Mouse (Mus musculus) sigmoid colon, adult 10 weeks (tissue): Measurements from ENCODE around the gene Ticam1. TPM values are rescaled to one million over a fixed set of nuclear protein-coding genes. Genes with fewer than 3 reads are reported as not detected.

Experiments
- polyA plus RNA-seq: library from polyadenylated mRNA; stranded (reverse); fragments of 350-450 nt; fragmentation: Illumina TruSeq; extraction: RNeasy Lipid Tissue Mini Kit (QIAGEN cat#74804); gene quantifications from one replicate; pipeline ENCODE4 v1.2.3, GENCODE M21; 2014; ENCODE audit warnings: low read depth, low replicate concordance

The Ticam1 gene
- 0.69 TPM for polyA plus RNA-seq

GRCm38 (mm10) chr17:56276643-56277566, at the start of gene Ticam1:
Ticam1 (minus strand) TSS chr17:56276786.

GRCm38 (mm10) chr17:56325450-56326152, 49.0 kb upstream of the Ticam1 start, which contains the start of gene Kdm4b:
Kdm4b (plus strand) TSS chr17:56326062.

GRCm38 (mm10) chr17:56303160-56303846, 26.7 kb upstream of the Ticam1 start, which contains the start of gene Uhrf1:
Uhrf1 (plus strand) TSS chr17:56303321.

GRCm38 (mm10) chr17:56300186-56300585, 23.6 kb upstream of the Ticam1 start, which contains the start of gene Arrdc5:
Arrdc5 (minus strand) TSS chr17:56300286.

GRCm38 (mm10) chr17:56292531-56293222, 16.1 kb upstream of the Ticam1 start, which contains the start of gene Plin3:
Plin3 (minus strand) TSS chr17:56292873.

GRCm38 (mm10) chr17:56256239-56256881, 20.2 kb downstream of the Ticam1 start, which contains the start of gene Fem1a:
Fem1a (plus strand) TSS chr17:56256810.

Other genes with a start within 250 kb of the Ticam1 start
- gene Sh3gl1, start 240.2 kb downstream of the Ticam1 start, polyA plus RNA-seq, result 0.79 TPM
- gene Chaf1a, start 236.3 kb downstream of the Ticam1 start, polyA plus RNA-seq, result 0.44 TPM
- gene Ubxn6, start 201.8 kb downstream of the Ticam1 start, polyA plus RNA-seq, result 23.9 TPM
- gene Hdgfl2, start 197.2 kb downstream of the Ticam1 start, polyA plus RNA-seq, result 2.7 TPM
- 1.4 TPM for gene Plin4, start 167.0 kb downstream of the Ticam1 start, polyA plus RNA-seq
- not detected for gene Plin5, start 159.2 kb downstream of the Ticam1 start, polyA plus RNA-seq
- gene Lrg1, start 154.8 kb downstream of the Ticam1 start, polyA plus RNA-seq, result not detected
- gene Sema6b, start 136.4 kb downstream of the Ticam1 start, polyA plus RNA-seq, result not detected
- 2.0 TPM for gene Tnfaip8l1, start 114.3 kb downstream of the Ticam1 start, polyA plus RNA-seq
- gene Mydgf, start 92.9 kb downstream of the Ticam1 start, polyA plus RNA-seq, result 13.5 TPM
- 0.28 TPM for gene Dpp9, start 57.9 kb downstream of the Ticam1 start, polyA plus RNA-seq
- gene Fem1a, start 20.0 kb downstream of the Ticam1 start, polyA plus RNA-seq, result 3.3 TPM
- gene Plin3, start 16.1 kb upstream of the Ticam1 start, polyA plus RNA-seq, result 22.0 TPM
- gene Arrdc5, start 23.5 kb upstream of the Ticam1 start, polyA plus RNA-seq, result not detected
- 6.8 TPM for gene Uhrf1, start 26.5 kb upstream of the Ticam1 start, polyA plus RNA-seq
- 1.4 TPM for gene Kdm4b, start 49.3 kb upstream of the Ticam1 start, polyA plus RNA-seq
- gene Ptprs, start 199.7 kb upstream of the Ticam1 start, polyA plus RNA-seq, result 0.98 TPM
- gene Znrf4, start 235.6 kb upstream of the Ticam1 start, polyA plus RNA-seq, result not detected